Mouse (Mus musculus) embryonic facial prominence, embryonic 15.5 days (tissue): ENCODE results near the gene Dnajc6. TPM values are rescaled to one million over a fixed set of nuclear protein-coding genes. Genes with fewer than 3 reads are reported as not detected.

Source experiments
- ATAC-seq: fragments of 200-750 bp; cut with Nextera tagmentation; 2 replicates; pipeline ENCODE4 v1.8.0; 2017; ENCODE audit warnings: low read depth, moderate TSS enrichment; ENCODE audit not compliant: insufficient number of reproducible peaks, low FRiP score, low TSS enrichment
- H3K27ac ChIP-seq: fragments of 300-500 bp; sonication (generic); replicated peaks from 2 replicates; pipeline ENCODE4 v1.5.1; 2015; ENCODE audit warnings: mild to moderate bottlenecking, inconsistent platforms
- H3K27me3 ChIP-seq: fragments of 300-500 bp; sonication (generic); 2 replicates; pipeline ENCODE4 v1.6.1; 2015; ENCODE audit warnings: inconsistent platforms
- H3K36me3 ChIP-seq: fragments of 300-500 bp; sonication (generic); 2 replicates; pipeline ENCODE4 v1.6.1; 2015; ENCODE audit warnings: mild to moderate bottlenecking, inconsistent platforms
- H3K4me1 ChIP-seq: fragments of 300-500 bp; sonication (generic); 2 replicates; pipeline ENCODE4 v1.6.1; 2015; ENCODE audit warnings: inconsistent platforms
- H3K4me2 ChIP-seq: fragments of 300-500 bp; sonication (generic); replicated peaks from 2 replicates; pipeline ENCODE4 v1.6.1; 2015; ENCODE audit warnings: mild to moderate bottlenecking, inconsistent platforms
- H3K4me3 ChIP-seq: fragments of 300-500 bp; sonication (generic); replicated peaks from 2 replicates; pipeline ENCODE4 v1.5.1; 2015; ENCODE audit warnings: mild to moderate bottlenecking, inconsistent platforms
- H3K9ac ChIP-seq: fragments of 300-500 bp; sonication (generic); 2 replicates; pipeline ENCODE4 v1.6.1; 2015; ENCODE audit warnings: inconsistent platforms
- H3K9me3 ChIP-seq: fragments of 300-500 bp; sonication (generic); replicated peaks from 2 replicates; pipeline ENCODE4 v1.6.1; 2016; ENCODE audit warnings: inconsistent platforms
- WGBS: fragments of 180-500 bp; shearing (Covaris S2); methylation state at CpG from one replicate; pipeline ENCODE4 v1.1.7; 2015; 5-methylcytosine and 5-hydroxymethylcytosine counted together
- polyA plus RNA-seq: library from polyadenylated mRNA; unstranded; fragments of >200 nt; fragmentation: Nextera tagmentation; extraction: Ambion mirVana; gene quantifications from 2 replicates; pipeline ENCODE4 v1.2.1, GENCODE M21; 2015

Dnajc6 gene
- polyA plus RNA-seq, 1 experiment from 2014 or later: 3.2 TPM

GRCm38 (mm10) chr4:101575307-101575706, 78.9 kb downstream of the Dnajc6 start:
- Histone ChIP-seq H3K4me1 (no peaks in the 10 kb centered on the region), H3K4me3 (no peak overlapping the region), H3K27me3 (no peaks in the 10 kb centered on the region), H3K9me3 (no peaks in the 10 kb centered on the region), H3K4me2 (no peak overlapping the region), H3K27ac (no peak overlapping the region), H3K9ac (no peak overlapping the region), H3K36me3 (no peaks in the 10 kb centered on the region)
- no peak for ATAC-seq
- WGBS: 91% methylated on average over 5 of the region's 5 CpGs

GRCm38 (mm10) chr4:101578720-101579119, 82.3 kb downstream of the Dnajc6 start:
- Histone ChIP-seq H3K9me3 (no peaks in the 10 kb centered on the region), H3K9ac (no peak overlapping the region), H3K27ac (no peak overlapping the region), H3K4me3 (no peak overlapping the region), H3K4me1 (no peaks in the 10 kb centered on the region), H3K36me3 (no peaks in the 10 kb centered on the region), H3K4me2 (no peak overlapping the region), H3K27me3 (no peaks in the 10 kb centered on the region)
- ATAC-seq: no peak
- 74% methylated on average over 7 of the region's 7 CpGs for WGBS

- Histone ChIP-seq H3K36me3 (no peaks in the 10 kb centered on the region), H3K27ac (no peak overlapping the region), H3K4me3 (no peak overlapping the region), H3K9ac (no peak overlapping the region), H3K27me3 (no peaks in the 10 kb centered on the region), H3K4me2 (no peak overlapping the region), H3K4me1 (no peaks in the 10 kb centered on the region), H3K9me3 (no peaks in the 10 kb centered on the region)
- WGBS: 82% methylated on average over 5 of the region's 5 CpGs
- no peak for ATAC-seq
Measured at GRCm38 (mm10) chr4:101579517-101579916, 83.1 kb downstream of the Dnajc6 start.

- ATAC-seq: no peak
- Histone ChIP-seq H3K4me2 (no peak overlapping the region), H3K27ac (no peak overlapping the region), H3K9ac (no peak overlapping the region), H3K9me3 (no peaks in the 10 kb centered on the region), H3K4me1 (no peaks in the 10 kb centered on the region), H3K4me3 (no peak overlapping the region), H3K36me3 (no peaks in the 10 kb centered on the region), H3K27me3 (no peaks in the 10 kb centered on the region)
- WGBS: 79% methylated on average over 4 of the region's 4 CpGs
Measured at GRCm38 (mm10) chr4:101581156-101581555, 84.7 kb downstream of the Dnajc6 start.

GRCm38 (mm10) chr4:101582882-101583281, 86.4 kb downstream of the Dnajc6 start:
- H3K27ac ChIP-seq: no peak overlapping the region
- WGBS: 64% methylated on average over 2 of the region's 2 CpGs
- H3K9me3 ChIP-seq: no peaks in the 10 kb centered on the region
- no peaks in the 10 kb centered on the region for H3K27me3 ChIP-seq
- H3K4me3 ChIP-seq: no peak overlapping the region
- H3K9ac ChIP-seq: no peak overlapping the region
- H3K4me1 ChIP-seq: no peaks in the 10 kb centered on the region
- no peak for ATAC-seq
- H3K4me2 ChIP-seq: no peak overlapping the region
- no peaks in the 10 kb centered on the region for H3K36me3 ChIP-seq

GRCm38 (mm10) chr4:101584524-101585454, 88.3 kb downstream of the Dnajc6 start:
- Histone ChIP-seq H3K9ac (no peak overlapping the region), H3K27ac (no peak overlapping the region), H3K36me3 (no peaks in the 10 kb centered on the region), H3K9me3 (no peaks in the 10 kb centered on the region), H3K4me3 (no peak overlapping the region), H3K4me1 (no peaks in the 10 kb centered on the region), H3K4me2 (no peak overlapping the region), H3K27me3 (no peaks in the 10 kb centered on the region)
- ATAC-seq: no peak
- 67% methylated on average over 19 of the region's 19 CpGs for WGBS

GRCm38 (mm10) chr4:101585455-101586184, 89.2 kb downstream of the Dnajc6 start:
- Histone ChIP-seq H3K36me3 (no peaks in the 10 kb centered on the region), H3K4me2 (no peak overlapping the region), H3K4me1 (no peaks in the 10 kb centered on the region), H3K4me3 (no peak overlapping the region), H3K27me3 (no peaks in the 10 kb centered on the region), H3K9me3 (no peaks in the 10 kb centered on the region), H3K9ac (no peak overlapping the region), H3K27ac (no peak overlapping the region)
- 51% methylated on average over 8 of the region's 8 CpGs for WGBS
- no peak for ATAC-seq

GRCm38 (mm10) chr4:101588932-101589331, 92.5 kb downstream of the Dnajc6 start:
- H3K27me3 ChIP-seq: no peaks in the 10 kb centered on the region
- no peak for ATAC-seq
- no peak overlapping the region for H3K9ac ChIP-seq
- H3K4me2 ChIP-seq: no peak overlapping the region
- H3K4me1 ChIP-seq: no peaks in the 10 kb centered on the region
- H3K4me3 ChIP-seq: no peak overlapping the region
- H3K27ac ChIP-seq: no peak overlapping the region
- WGBS: 55% methylated on average over 8 of the region's 8 CpGs
- no peaks in the 10 kb centered on the region for H3K9me3 ChIP-seq
- no peaks in the 10 kb centered on the region for H3K36me3 ChIP-seq

GRCm38 (mm10) chr4:101589771-101590170, 93.3 kb downstream of the Dnajc6 start:
- H3K9ac ChIP-seq: no peak overlapping the region
- 95% methylated on average over 3 of the region's 3 CpGs for WGBS
- no peaks in the 10 kb centered on the region for H3K27me3 ChIP-seq
- H3K4me1 ChIP-seq: no peaks in the 10 kb centered on the region
- no peak for ATAC-seq
- no peak overlapping the region for H3K4me2 ChIP-seq
- no peaks in the 10 kb centered on the region for H3K9me3 ChIP-seq
- no peak overlapping the region for H3K27ac ChIP-seq
- no peak overlapping the region for H3K4me3 ChIP-seq
- H3K36me3 ChIP-seq: no peaks in the 10 kb centered on the region

- no peaks in the 10 kb centered on the region for H3K4me1 ChIP-seq
- H3K9me3 ChIP-seq: no peaks in the 10 kb centered on the region
- no peak overlapping the region for H3K27ac ChIP-seq
- no peaks in the 10 kb centered on the region for H3K36me3 ChIP-seq
- no peak overlapping the region for H3K4me3 ChIP-seq
- 64% methylated on average over 1 of the region's 1 CpGs for WGBS
- no peak for ATAC-seq
- H3K4me2 ChIP-seq: no peak overlapping the region
- H3K27me3 ChIP-seq: no peaks in the 10 kb centered on the region
- no peak overlapping the region for H3K9ac ChIP-seq
Measured at GRCm38 (mm10) chr4:101591400-101591799, 95.0 kb downstream of the Dnajc6 start.

- 81% methylated on average over 3 of the region's 3 CpGs for WGBS
Measured at GRCm38 (mm10) chr4:101592466-101592865, 96.0 kb downstream of the Dnajc6 start.

More at GRCm38 (mm10) chr4:101592466-101592865, 96.0 kb downstream of the Dnajc6 start:
- Histone ChIP-seq H3K27ac (no peak overlapping the region), H3K27me3 (no peaks in the 10 kb centered on the region), H3K4me3 (no peak overlapping the region), H3K4me1 (no peaks in the 10 kb centered on the region), H3K4me2 (no peak overlapping the region), H3K9me3 (no peaks in the 10 kb centered on the region), H3K36me3 (no peaks in the 10 kb centered on the region), H3K9ac (no peak overlapping the region)
- ATAC-seq: no peak
